Mouse (Mus musculus) small intestine, adult 10 weeks (tissue): ENCODE results near the gene Hyls1. TPM values are rescaled to one million over a fixed set of nuclear protein-coding genes. Genes with fewer than 3 reads are reported as not detected.

Experiments used
- polyA plus RNA-seq: library from polyadenylated mRNA; stranded (reverse); fragments of 350-450 nt; fragmentation: Illumina TruSeq; extraction: RNeasy Lipid Tissue Mini Kit (QIAGEN cat#74804); gene quantifications from one replicate; pipeline ENCODE4 v1.2.3, GENCODE M21; 2014; ENCODE audit warnings: low replicate concordance

Hyls1 gene
- polyA plus RNA-seq: 10.4 TPM

DNA sequence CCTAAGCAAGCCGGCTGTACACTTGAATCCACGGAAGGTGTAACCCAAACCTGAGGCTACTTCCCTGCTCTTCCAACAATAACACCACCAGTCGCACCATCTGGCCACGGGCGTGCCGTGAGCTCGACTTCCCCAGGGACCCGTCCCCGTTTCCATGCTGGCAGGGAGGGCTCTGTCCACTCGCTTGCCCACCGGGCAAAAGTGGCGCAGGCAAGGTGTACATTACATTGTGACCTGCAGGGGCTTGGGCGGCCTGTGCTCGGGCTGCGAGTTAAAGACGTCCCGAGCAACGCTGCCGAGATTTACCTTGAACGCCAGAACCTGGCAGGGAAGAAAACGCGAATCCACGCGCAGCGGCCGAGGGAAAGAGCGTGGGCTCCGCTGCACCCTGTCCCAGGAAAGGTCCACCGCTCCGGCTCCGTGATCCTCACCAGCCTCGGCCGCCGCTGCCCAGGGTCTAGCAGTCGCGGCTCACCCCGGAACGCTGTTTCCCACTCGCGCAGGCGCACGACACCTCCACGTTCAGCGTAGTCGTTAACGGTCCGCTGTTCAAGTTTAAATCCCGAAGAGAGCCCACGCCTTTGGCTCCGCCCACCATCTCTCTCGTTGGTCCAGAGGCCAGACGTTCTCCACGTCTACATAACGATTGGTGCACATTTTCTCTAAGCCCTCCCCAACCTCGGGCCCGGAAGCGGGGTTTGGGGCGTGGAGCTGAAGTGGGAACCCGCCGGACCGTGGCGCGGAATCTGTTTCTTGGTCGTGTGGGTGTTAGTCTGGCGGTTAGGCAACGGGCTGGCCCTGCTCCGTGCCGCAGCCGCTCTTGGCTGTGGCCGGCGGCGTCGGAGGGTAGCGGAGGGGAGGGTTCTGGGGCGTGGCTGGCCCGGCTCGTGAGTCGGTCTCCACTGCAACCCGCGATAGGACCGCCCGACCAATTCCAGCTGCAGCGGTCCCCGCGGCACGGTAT lies at the start of gene Hyls1, which contains the start of gene Pate2:
Hyls1 (minus strand) TSS at position 828 of the 964 bp plus-strand sequence.
Pate2 (plus strand) TSS at position 714 of the 964 bp plus-strand sequence.

DNA sequence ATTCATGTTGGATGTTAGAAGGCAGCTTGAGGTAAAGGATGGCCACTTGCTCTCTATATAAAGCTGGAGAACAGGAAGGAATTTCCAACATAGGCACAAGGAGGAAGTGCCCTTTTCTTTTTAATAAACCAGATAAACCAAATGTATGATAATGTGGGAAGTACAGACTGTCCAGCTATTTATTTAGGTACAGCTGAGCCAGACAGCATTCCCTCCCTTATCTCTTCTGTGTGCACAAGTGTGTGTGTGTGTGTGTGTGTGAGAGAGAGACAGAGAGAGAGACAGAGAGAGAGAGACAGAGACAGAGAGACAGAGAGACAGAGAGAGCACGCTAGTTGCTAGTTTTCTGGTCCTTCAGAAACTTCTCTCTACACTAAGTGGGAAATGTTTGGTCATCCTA lies 41.6 kb upstream of the Hyls1 start, which contains the start of gene Pate4:
Pate4 (minus strand) TSS at position 101 of the 400 bp plus-strand sequence.

DNA sequence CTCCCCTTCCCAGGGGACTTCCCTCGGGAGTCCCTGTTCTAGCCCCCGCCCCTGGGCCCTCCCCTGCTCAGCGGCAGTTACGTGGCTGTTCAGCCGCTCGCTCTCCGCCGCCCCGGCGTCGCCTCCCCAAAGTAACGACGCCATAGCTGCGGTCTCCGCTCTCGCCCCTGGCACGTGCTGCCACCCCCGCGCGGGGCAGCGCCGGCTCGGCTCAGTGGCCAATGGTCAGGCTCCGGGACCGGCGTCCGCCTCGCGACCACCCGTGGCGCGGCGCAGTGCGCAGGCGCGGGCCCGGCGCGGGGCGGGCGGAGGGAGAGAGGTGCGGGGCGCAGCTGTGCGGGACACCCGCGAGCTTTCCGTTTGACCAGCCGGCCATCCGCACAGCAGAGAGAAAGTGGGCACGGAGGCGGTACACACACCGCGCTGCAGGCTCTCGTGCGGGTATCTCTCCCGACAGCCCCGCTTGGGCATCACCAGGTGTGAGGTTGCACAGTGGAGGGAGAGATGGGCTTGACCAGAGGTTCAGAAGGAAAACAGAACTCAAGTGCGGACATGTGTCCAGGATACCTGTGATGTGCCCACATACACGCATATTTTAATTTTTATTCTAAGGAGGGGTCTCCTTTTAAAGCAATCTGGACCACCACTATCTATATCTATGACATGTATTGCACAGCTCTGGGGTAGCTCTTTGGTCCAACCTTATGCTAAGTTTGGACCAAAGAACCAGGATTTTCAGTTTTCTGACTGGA lies 11.8 kb downstream of the Hyls1 start, which contains the start of the genes Ddx25 and Pus3:
Ddx25 (minus strand) TSS at position 272 of the 752 bp plus-strand sequence.
Pus3 (plus strand) TSS at position 339 of the 752 bp plus-strand sequence.

DNA sequence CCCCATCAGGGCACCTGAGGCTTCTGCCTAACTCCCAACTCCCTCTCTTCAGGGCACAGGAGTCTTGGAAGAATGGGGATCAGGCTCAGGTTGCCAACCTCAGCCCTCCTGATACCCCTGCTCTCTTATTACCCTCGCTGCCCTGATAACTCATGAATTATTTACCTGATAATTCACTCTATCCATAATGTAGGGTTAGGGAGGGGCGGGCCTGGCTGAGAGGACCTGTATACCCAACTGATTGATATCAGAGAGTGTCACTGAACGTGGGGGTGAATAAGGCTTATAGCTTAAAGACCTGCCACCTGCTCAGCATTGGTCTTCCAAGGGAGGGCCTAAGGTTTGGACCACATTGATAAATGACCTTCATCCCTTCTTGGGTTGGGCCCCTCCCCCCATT lies 52.0 kb downstream of the Hyls1 start, which contains the start of gene Gm1113:
Gm1113 (minus strand) TSS at position 101 of the 400 bp plus-strand sequence.

Other genes starting within 250 kb of the Hyls1 start
- 3.2 TPM for gene Cdon, start 149.3 kb downstream of the Hyls1 start, polyA plus RNA-seq
- gene Gm1113, start 52.1 kb downstream of the Hyls1 start, polyA plus RNA-seq: not detected
- gene Ddx25, start 11.9 kb downstream of the Hyls1 start, polyA plus RNA-seq: 0.07 TPM
- gene Pus3, start 11.8 kb downstream of the Hyls1 start, polyA plus RNA-seq: 27.5 TPM
- 0.30 TPM for gene Pate2, start 114 bp downstream of the Hyls1 start, polyA plus RNA-seq
- gene Pate4, start 41.5 kb upstream of the Hyls1 start, polyA plus RNA-seq: 0.56 TPM
- gene Pate3, start 77.8 kb upstream of the Hyls1 start, polyA plus RNA-seq: not detected
- not detected for gene Pate1, start 117.0 kb upstream of the Hyls1 start, polyA plus RNA-seq
- not detected for gene Gm17677, start 170.7 kb upstream of the Hyls1 start, polyA plus RNA-seq
- not detected for gene Gm17727, start 207.7 kb upstream of the Hyls1 start, polyA plus RNA-seq
- not detected for gene Gm27235, start 219.7 kb upstream of the Hyls1 start, polyA plus RNA-seq
- not detected for gene D730048I06Rik, start 219.7 kb upstream of the Hyls1 start, polyA plus RNA-seq